Mouse (Mus musculus) testis, adult 2 months (tissue): ENCODE measurements around the gene Daam1.

ENCODE experiments used
- CTCF ChIP-seq: fragments of 200-500 bp; IDR thresholded peaks from 2 replicates; pipeline ENCODE4 v1.5.1; 2012; ENCODE audit warnings: low read depth, mild to moderate bottlenecking, inconsistent platforms, low read length, moderate library complexity; ENCODE audit not compliant: control insufficient read depth, insufficient read depth, insufficient replicate concordance
- POLR2A ChIP-seq: fragments of 200-500 bp; IDR thresholded peaks from 2 replicates; pipeline ENCODE4 v1.6.1; 2012; ENCODE audit warnings: low read depth, mild to moderate bottlenecking, inconsistent platforms, low read length, moderate library complexity; ENCODE audit not compliant: control insufficient read depth

GRCm38 (mm10) chr12:72014355-72014776 lies 183.5 kb downstream of the Daam1 start:
- TF ChIP-seq CTCF: no peak
- TF ChIP-seq POLR2A: no peak
